Mouse (Mus musculus) neural tube, embryonic 15.5 days (tissue): Measurements from ENCODE around the gene Osbpl10. TPM values are rescaled to one million over a fixed set of nuclear protein-coding genes. Genes with fewer than 3 reads are reported as not detected.

Experiments
- ATAC-seq: fragments of 200-750 bp; cut with Nextera tagmentation; 2 replicates; pipeline ENCODE4 v1.8.0; 2017; ENCODE audit warnings: mild to moderate bottlenecking, moderate TSS enrichment, moderate library complexity; ENCODE audit not compliant: low FRiP score
- H3K27ac ChIP-seq: fragments of 300-500 bp; sonication (generic); replicated peaks from 2 replicates; pipeline ENCODE4 v1.5.1; 2015; ENCODE audit warnings: mild to moderate bottlenecking, inconsistent platforms
- H3K27me3 ChIP-seq: fragments of 300-500 bp; sonication (generic); replicated peaks from 2 replicates; pipeline ENCODE4 v1.6.1; 2015; ENCODE audit warnings: inconsistent platforms
- H3K36me3 ChIP-seq: fragments of 300-500 bp; sonication (generic); 2 replicates; pipeline ENCODE4 v1.6.1; 2015; ENCODE audit warnings: inconsistent platforms
- H3K4me1 ChIP-seq: fragments of 300-500 bp; sonication (generic); 2 replicates; pipeline ENCODE4 v1.6.1; 2015; ENCODE audit warnings: inconsistent platforms
- H3K4me2 ChIP-seq: fragments of 300-500 bp; sonication (generic); 2 replicates; pipeline ENCODE4 v1.6.1; 2015; ENCODE audit warnings: inconsistent platforms, mild to moderate bottlenecking, moderate library complexity
- H3K4me3 ChIP-seq: fragments of 300-500 bp; sonication (generic); replicated peaks from 2 replicates; pipeline ENCODE4 v1.5.1; 2015; ENCODE audit warnings: mild to moderate bottlenecking, inconsistent platforms
- H3K9ac ChIP-seq: fragments of 300-500 bp; sonication (generic); replicated peaks from 2 replicates; pipeline ENCODE4 v1.6.1; 2015; ENCODE audit warnings: mild to moderate bottlenecking, inconsistent platforms
- H3K9me3 ChIP-seq: fragments of 300-500 bp; sonication (generic); replicated peaks from 2 replicates; pipeline ENCODE4 v1.6.1; 2016; ENCODE audit warnings: inconsistent platforms
- WGBS: fragments of 180-500 bp; shearing (Covaris S2); methylation state at CpG from one replicate; pipeline ENCODE4 v1.1.7; 2015; ENCODE audit warnings: mixed read lengths; 5-methylcytosine and 5-hydroxymethylcytosine counted together
- polyA plus RNA-seq: library from polyadenylated mRNA; unstranded; fragments of >200 nt; fragmentation: Nextera tagmentation; extraction: Ambion mirVana; gene quantifications from 2 replicates; pipeline ENCODE4 v1.2.1, GENCODE M21; 2015

Gene Osbpl10
- polyA plus RNA-seq, 1 experiment from 2014 or later: 3.1 TPM

DNA sequence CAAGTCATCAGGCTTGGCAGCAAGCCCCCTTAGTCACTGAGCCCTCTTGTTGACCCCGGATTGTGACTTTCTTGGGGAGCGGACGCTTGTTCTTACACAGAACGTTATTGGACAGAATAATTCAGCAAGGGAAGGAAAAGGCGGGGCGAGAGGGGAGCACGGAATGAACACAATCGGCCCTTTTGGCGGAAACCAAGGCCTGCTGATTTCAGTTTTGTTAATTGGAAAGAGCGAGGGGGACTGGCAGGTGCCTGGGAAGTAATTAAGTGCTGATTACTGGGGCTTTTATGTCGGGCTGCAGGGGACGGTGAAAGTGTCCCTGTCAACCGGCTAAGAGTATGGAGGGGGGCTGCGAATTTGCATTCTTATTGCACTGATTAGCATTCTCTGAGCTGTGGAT is 59.8 kb downstream of the Osbpl10 start:
- no peak overlapping the region for H3K4me3 ChIP-seq
- peaks cover 23% of the 10 kb centered on the region for H3K4me1 ChIP-seq
- peak overlapping the region; percentile 41; the same call in 1 of the 2 replicates for H3K27ac ChIP-seq
- no peaks in the 10 kb centered on the region for H3K27me3 ChIP-seq
- peak; percentile 67 for ATAC-seq
- H3K4me2 ChIP-seq: peak overlapping the region; percentile 27
- 0 out of 2 replicates have a peak overlapping the region, but pooled peaks have one; percentile 18 for H3K9ac ChIP-seq
- WGBS: 8% methylated on average over 14 of the region's 14 CpGs
- H3K9me3 ChIP-seq: no peaks in the 10 kb centered on the region
- H3K36me3 ChIP-seq: no peaks in the 10 kb centered on the region

DNA sequence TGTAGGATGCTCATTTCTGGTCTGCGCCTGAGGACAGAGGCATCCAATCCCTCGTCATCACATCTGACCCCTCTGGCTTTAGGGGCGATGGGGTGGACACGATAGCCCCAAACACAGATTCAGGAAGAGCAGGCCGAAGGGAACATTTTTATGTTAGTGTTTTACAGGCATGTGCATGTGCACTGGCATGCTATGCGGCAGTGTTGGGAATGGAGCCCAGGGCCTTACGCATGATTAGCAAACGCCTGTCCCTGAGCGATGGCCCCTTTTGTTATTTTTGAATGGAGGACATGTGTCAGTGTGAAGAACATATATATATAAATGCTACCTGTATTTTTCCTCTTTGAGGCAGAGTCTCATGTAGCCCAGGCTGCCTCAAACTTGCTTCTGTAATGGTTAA is 60.3 kb downstream of the Osbpl10 start:
- Histone ChIP-seq H3K9me3 (no peaks in the 10 kb centered on the region), H3K9ac (0 out of 2 replicates have a peak overlapping the region, but pooled peaks have one; percentile 18), H3K4me3 (no peak overlapping the region), H3K27me3 (no peaks in the 10 kb centered on the region), H3K27ac (peak overlapping the region; percentile 41; the same call in 1 of the 2 replicates), H3K36me3 (no peaks in the 10 kb centered on the region), H3K4me2 (peak overlapping the region; percentile 27; the same call in 1 of the 2 replicates), H3K4me1 (peaks cover 28% of the 10 kb centered on the region)
- ATAC-seq: peak; percentile 38; the same call in 1 of the 2 replicates
- WGBS: 42% methylated on average over 9 of the region's 9 CpGs

DNA sequence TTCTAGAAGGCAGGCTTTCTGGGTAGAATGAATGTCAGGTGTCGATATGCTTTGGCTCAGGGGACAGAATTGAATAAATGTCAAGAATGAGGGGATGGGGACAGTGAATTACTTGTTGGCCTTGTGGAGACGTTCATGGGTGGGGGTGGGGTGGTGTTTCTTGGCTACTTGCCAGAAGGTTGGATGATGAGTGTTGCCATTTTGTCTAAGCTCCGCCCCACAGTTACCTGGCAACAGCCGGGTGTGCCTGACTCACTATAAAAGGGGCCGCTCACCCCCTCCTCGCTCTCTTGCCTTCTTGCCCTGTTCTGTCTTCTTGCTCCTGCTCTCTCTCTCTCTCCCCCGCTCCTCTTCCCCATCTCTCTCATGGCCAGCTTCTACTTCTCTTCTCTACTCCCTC is 60.9 kb downstream of the Osbpl10 start:
- H3K4me3 ChIP-seq: no peak overlapping the region
- H3K9ac ChIP-seq: no peak overlapping the region
- no peaks in the 10 kb centered on the region for H3K36me3 ChIP-seq
- H3K4me2 ChIP-seq: no peak overlapping the region
- WGBS: 26% methylated on average over 7 of the region's 7 CpGs
- H3K4me1 ChIP-seq: peaks cover 30% of the 10 kb centered on the region
- no peak for ATAC-seq
- 0 out of 2 replicates have a peak overlapping the region, but pooled peaks have one; percentile 41 for H3K27ac ChIP-seq
- no peaks in the 10 kb centered on the region for H3K27me3 ChIP-seq
- H3K9me3 ChIP-seq: no peaks in the 10 kb centered on the region

DNA sequence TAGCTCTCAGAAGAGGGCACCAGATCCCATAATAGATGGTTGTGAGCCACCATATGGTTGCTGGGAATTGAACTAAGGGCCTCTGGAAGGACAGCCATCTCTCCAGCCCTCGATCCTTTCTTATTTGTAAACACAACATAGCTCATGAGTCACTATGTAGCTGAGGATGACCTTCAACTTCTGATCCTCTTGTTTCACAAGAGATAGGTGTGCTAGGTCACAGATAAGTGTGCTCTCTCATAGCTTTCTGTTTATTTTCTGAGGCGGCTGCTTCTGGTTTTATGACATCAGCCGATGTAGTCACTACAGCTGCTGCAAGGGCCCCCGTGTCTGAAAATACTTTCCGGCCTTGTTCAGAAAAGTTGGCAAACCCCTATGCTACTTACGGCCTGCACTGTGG is 64.2 kb downstream of the Osbpl10 start:
- Histone ChIP-seq H3K27me3 (no peaks in the 10 kb centered on the region), H3K4me2 (no peak overlapping the region), H3K36me3 (no peaks in the 10 kb centered on the region), H3K27ac (no peak overlapping the region), H3K9me3 (no peaks in the 10 kb centered on the region), H3K4me3 (no peak overlapping the region), H3K9ac (no peak overlapping the region), H3K4me1 (peaks cover 29% of the 10 kb centered on the region)
- 92% methylated on average over 6 of the region's 6 CpGs for WGBS
- no peak for ATAC-seq

DNA sequence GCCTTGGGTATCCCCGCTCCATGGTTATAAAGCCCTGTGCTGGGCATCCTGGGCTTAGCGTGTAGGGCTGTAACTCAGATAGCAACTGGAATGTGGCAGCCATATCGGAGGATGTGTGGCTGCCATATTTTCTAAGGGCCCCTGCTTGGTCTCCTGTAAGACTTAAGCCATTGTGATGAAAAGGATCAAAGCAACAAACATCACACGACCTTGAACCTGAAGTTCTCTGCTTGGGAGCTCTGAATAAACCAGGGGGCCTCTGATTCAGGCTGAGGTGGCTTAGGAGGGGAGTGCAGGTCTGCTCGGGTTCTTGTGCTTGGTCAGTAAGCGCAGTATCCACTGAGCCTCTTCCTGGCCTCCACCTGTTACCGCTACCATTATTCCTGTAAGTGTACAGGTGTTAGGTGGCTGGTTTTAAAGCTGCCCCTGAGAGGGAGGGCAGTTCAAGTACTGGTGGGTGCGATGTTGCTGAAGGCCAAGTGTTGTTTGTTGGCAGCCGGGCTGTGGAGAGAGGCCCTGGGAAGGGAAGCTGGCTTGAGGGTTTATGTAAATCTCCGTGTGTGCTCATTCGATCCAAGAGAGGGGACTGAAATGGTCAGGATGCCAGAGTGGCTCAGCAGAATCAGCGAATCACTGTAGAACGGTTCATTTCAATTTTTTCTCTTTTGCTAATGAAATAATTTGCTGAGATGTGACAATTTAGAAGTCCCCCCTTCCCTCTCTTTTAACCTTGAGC is 64.8 kb downstream of the Osbpl10 start:
- H3K9ac ChIP-seq: no peak overlapping the region
- H3K4me2 ChIP-seq: no peak overlapping the region
- no peaks in the 10 kb centered on the region for H3K27me3 ChIP-seq
- no peak overlapping the region for H3K27ac ChIP-seq
- H3K4me1 ChIP-seq: peaks cover 25% of the 10 kb centered on the region
- no peak overlapping the region for H3K4me3 ChIP-seq
- H3K36me3 ChIP-seq: no peaks in the 10 kb centered on the region
- H3K9me3 ChIP-seq: no peaks in the 10 kb centered on the region
- 85% methylated on average over 13 of the region's 13 CpGs for WGBS
- ATAC-seq: no peak

DNA sequence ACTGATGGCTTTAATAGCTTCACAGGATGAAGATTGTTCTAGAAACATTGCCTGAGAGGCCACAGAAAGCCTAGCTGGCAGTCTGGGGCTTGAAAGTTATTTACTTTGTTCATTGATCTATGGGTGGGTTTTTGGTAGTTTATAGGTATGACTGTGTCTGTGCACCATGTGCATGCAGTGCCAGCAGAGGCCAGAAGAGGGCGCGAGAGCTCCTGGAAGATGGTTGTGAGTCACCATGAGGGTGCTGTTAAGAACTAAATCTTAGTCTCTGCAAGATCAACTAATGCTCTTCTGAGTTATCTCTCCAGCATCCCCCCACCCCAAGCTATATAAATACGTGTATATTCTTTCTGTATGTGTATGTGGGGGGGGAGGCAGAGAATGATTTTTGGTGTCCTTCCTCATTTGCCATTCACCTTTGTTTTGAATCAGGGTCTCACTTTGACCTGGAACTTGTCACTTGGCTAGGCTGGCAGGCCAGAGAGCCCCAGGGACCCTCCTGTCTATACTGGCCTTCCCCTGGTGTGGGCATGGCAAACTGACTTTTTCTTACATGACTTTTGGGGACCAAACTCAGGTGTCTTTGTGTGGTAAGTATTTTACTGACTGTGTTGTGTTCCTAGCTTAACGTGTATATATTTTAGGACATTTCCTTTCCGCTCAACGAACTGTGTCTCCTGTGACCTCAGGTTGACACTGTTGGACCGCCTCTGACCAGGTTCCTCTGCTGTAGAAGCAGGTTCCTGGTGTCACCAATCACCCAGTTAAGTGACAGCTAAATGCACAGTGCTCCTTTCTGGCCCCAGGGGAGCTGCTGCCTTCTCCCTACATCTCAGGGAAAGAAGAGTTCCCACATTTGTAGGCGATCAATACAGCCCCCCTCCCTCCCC is 65.8 kb downstream of the Osbpl10 start:
- Histone ChIP-seq H3K36me3 (no peaks in the 10 kb centered on the region), H3K9me3 (no peaks in the 10 kb centered on the region), H3K9ac (no peak overlapping the region), H3K27ac (no peak overlapping the region), H3K4me3 (no peak overlapping the region), H3K27me3 (no peaks in the 10 kb centered on the region), H3K4me1 (peaks cover 18% of the 10 kb centered on the region), H3K4me2 (no peak overlapping the region)
- no peak for ATAC-seq
- 79% methylated on average over 8 of the region's 8 CpGs for WGBS

DNA sequence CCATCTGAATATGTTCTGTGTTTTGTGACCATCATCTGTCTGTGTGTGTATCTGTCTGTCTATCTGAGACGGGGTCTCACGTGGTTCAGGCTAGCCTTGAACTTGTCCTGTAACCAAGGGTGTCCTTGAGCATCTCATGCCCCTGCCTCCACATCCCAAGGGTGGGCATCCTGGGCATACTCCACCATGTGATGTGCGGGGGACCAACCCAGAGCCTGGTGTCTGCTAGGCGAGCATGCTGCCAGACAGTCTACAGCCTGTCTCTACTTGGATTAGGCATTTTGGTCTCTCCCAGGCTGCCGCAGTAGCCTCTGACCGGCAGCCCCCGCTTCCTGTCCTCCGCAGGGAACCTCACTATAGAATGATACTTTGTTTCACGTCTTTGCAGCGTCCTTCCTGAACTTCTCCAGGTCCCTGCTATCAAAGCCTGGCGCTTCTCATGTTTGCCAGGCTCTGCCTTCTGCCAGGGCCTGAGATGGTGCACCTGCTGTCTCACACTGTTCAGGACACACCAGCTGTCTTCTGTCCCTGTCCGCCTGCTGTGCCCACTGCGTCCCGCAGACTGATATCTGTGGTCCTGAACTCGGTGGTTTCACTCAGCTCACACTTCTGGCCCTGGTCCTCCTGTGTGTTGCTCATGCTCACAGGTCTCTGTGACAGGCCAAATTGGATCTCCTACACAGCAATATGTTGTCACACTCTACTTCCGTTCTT is 66.9 kb downstream of the Osbpl10 start:
- no peak for ATAC-seq
- 59% methylated on average over 16 of the region's 16 CpGs for WGBS

DNA sequence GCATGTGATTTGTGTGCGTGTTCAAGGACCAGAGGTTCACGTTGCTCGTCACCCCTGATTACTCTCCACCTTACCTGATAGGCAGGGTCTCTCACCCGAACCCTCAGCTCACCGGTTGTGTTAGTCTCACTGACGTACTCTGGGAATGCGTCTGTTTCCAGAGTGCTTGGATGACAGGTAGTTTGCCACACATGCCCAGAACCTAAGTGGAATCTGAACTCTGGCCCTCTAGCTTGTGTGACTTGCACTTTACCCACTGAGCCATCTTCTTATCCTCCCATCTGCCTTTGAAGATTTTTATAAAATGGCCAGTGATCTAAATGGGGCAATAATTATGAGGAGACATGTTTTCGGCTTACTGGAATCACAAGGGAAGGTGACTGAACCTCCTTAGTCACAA is 68.3 kb downstream of the Osbpl10 start:
- no peak overlapping the region for H3K27ac ChIP-seq
- H3K27me3 ChIP-seq: no peaks in the 10 kb centered on the region
- no peaks in the 10 kb centered on the region for H3K9me3 ChIP-seq
- peaks cover 14% of the 10 kb centered on the region; the same call in 1 of the 2 replicates for H3K4me1 ChIP-seq
- no peak overlapping the region for H3K9ac ChIP-seq
- H3K36me3 ChIP-seq: no peaks in the 10 kb centered on the region
- 90% methylated on average over 8 of the region's 8 CpGs for WGBS
- H3K4me2 ChIP-seq: no peak overlapping the region
- H3K4me3 ChIP-seq: no peak overlapping the region
- ATAC-seq: no peak

More for the DNA sequence above, 66.9 kb downstream of the Osbpl10 start:
- peaks cover 11% of the 10 kb centered on the region; the same call in 1 of the 2 replicates for H3K4me1 ChIP-seq
- H3K9me3 ChIP-seq: no peaks in the 10 kb centered on the region
- H3K4me3 ChIP-seq: no peak overlapping the region
- H3K4me2 ChIP-seq: no peak overlapping the region
- H3K27me3 ChIP-seq: no peaks in the 10 kb centered on the region
- no peak overlapping the region for H3K27ac ChIP-seq
- H3K36me3 ChIP-seq: no peaks in the 10 kb centered on the region
- H3K9ac ChIP-seq: no peak overlapping the region

DNA sequence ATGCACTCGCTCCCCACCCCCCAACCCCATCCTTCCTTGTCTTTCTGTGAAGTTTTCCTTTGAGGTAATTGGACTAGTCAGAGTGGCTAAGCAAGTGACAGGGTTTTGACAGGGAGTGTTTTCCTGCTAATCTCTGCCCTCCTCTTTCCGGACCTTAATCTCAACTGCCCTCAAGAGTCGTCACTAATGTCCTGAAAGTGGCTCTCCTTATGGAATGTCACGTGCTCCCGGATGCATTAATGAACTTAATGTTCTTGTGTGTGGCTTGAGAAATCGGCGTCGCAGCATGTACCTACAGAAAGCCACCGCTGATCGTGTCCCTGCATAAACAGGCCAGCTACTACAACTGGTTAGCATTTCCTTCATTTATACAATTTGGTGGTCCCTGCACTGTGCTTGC is 70.0 kb downstream of the Osbpl10 start:
- Histone ChIP-seq H3K4me1 (peaks cover 11% of the 10 kb centered on the region; the same call in 1 of the 2 replicates), H3K9me3 (no peaks in the 10 kb centered on the region), H3K4me2 (no peak overlapping the region), H3K27ac (no peak overlapping the region), H3K9ac (no peak overlapping the region), H3K27me3 (no peaks in the 10 kb centered on the region), H3K4me3 (no peak overlapping the region), H3K36me3 (no peaks in the 10 kb centered on the region)
- ATAC-seq: no peak
- 70% methylated on average over 10 of the region's 10 CpGs for WGBS

DNA sequence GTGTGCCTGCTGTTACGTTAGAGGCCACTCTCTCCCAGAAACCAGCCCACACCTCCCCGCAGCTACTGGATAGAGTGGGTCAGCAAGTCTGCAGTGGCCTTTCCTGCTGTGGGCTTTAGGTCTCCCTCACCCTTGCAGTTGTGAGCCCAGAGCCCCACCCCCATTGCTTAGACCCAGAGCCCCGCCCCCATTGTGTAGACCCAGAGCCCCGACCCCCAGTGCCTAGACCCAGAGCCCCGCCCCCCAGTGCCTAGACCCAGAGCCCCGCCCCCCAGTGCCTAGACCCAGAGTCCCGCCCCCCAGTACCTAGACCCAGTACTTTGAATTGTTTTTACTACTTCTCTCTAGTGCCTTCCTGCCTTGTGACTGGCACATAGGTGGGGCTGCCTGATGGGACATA is 70.5 kb downstream of the Osbpl10 start:
- Histone ChIP-seq H3K4me2 (no peak overlapping the region), H3K4me1 (peaks cover 6% of the 10 kb centered on the region; the same call in 1 of the 2 replicates), H3K27ac (no peak overlapping the region), H3K36me3 (no peaks in the 10 kb centered on the region), H3K9ac (no peak overlapping the region), H3K4me3 (no peak overlapping the region), H3K27me3 (no peaks in the 10 kb centered on the region), H3K9me3 (no peaks in the 10 kb centered on the region)
- WGBS: 58% methylated on average over 6 of the region's 7 CpGs
- ATAC-seq: no peak

DNA sequence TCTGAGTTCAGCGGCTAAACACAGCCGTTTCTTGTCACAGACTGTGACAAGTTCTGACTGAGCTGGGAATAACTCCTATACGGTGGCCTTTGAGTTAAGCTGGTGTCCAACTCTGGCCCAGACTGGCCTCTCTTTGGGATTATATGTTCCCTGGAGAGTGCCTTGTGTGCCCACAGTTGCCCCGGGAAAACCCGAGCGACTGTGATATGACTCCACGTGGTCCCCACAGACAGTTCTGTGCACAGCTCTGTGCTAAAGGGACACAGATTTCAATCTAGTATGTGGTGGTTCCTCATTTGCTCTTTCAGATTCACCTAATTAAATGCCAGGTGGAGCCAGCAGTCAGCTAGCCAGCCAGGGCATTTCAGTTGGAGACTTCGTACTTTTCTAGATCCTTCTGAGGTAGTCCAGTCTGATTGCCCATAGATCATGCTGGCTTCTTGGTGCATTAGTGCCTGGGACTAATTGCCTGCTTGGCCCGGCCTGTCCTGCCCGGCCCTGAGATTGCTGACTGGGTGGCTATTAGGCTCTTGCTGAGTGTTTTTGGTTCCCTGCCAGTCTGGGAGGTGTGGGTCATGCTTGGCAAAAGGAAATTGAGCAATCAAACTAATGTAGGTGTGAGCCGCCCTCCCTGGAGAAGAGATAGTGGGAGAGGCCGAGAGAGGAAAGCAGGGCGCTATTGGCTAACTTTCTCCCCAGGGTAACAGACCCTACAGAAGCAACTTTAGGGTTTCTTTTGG is 71.8 kb downstream of the Osbpl10 start:
- H3K36me3 ChIP-seq: no peaks in the 10 kb centered on the region
- no peaks in the 10 kb centered on the region for H3K27me3 ChIP-seq
- H3K4me1 ChIP-seq: peaks cover 15% of the 10 kb centered on the region
- H3K9ac ChIP-seq: no peak overlapping the region
- no peak for ATAC-seq
- no peak overlapping the region for H3K27ac ChIP-seq
- 67% methylated on average over 13 of the region's 13 CpGs for WGBS
- H3K4me2 ChIP-seq: no peak overlapping the region
- H3K4me3 ChIP-seq: no peak overlapping the region
- no peaks in the 10 kb centered on the region for H3K9me3 ChIP-seq
